Comparison of ENCODE assay signal across 8 mouse cellular contexts in genomic region chr13:33934743-33935142, GRCm38 (mm10). TPM values are rescaled to one million over a fixed set of nuclear protein-coding genes. Genes with fewer than 3 reads are reported as not detected.
DNase-seq lines count a peak whose midpoint lies in the region; ATAC-seq and TF ChIP-seq lines count a peak whose summit lies in the region.

No protein-coding gene starts in this region.

- H3K9ac ChIP-seq in forebrain, embryonic 16.5 days (replicated peaks; ENCODE audit: low read depth, low read length), result no peak overlapping the region
- H3K9ac ChIP-seq in ES-Bruce4 (ENCODE audit: low read depth, poor library complexity, severe bottlenecking), result peak overlapping the region; percentile 80
- no peak overlapping the region for H3K9ac ChIP-seq in forebrain, embryonic 15.5 days (replicated peaks)
- no peak overlapping the region for H3K9ac ChIP-seq in liver, embryonic 12.5 days

- peaks cover 14% of the 10 kb centered on the region for H3K4me1 ChIP-seq in forebrain, embryonic 10.5 days
- H3K4me1 ChIP-seq in forebrain, embryonic 16.5 days (replicated peaks; ENCODE audit: control insufficient read depth, insufficient read depth, low read length), result peaks cover 5% of the 10 kb centered on the region
- H3K4me1 ChIP-seq in ES-Bruce4 (ENCODE audit: control insufficient read depth, insufficient read depth, low read length), result peaks cover 2% of the 10 kb centered on the region
- peaks cover 10% of the 10 kb centered on the region for H3K4me1 ChIP-seq in forebrain, embryonic 15.5 days
- peaks cover 11% of the 10 kb centered on the region for H3K4me1 ChIP-seq in liver, embryonic 12.5 days

- H3K9me3 ChIP-seq in forebrain, embryonic 10.5 days, result no peaks in the 10 kb centered on the region
- no peaks in the 10 kb centered on the region for H3K9me3 ChIP-seq in forebrain, embryonic 16.5 days (ENCODE audit: control insufficient read depth, low read length)
- H3K9me3 ChIP-seq in ES-Bruce4 (replicated peaks; ENCODE audit: control insufficient read depth, insufficient read depth, low read length, poor library complexity, severe bottlenecking), result peaks cover 13% of the 10 kb centered on the region
- no peaks in the 10 kb centered on the region for H3K9me3 ChIP-seq in forebrain, embryonic 15.5 days
- H3K9me3 ChIP-seq in liver, embryonic 12.5 days (replicated peaks), result no peaks in the 10 kb centered on the region

- DNase-seq in forebrain, embryonic 10.5 days (ENCODE audit: extremely low spot score, low spot score), result no peak
- DNase-seq in right cerebral cortex, postnatal 36 days (ENCODE audit: low spot score in 2 of 2), result no peak
- no peak for DNase-seq in kidney, adult 11 months
- no peak for DNase-seq in embryo, embryonic 11 days

- no peak for TF ChIP-seq CTCF in ES-Bruce4 (IDR thresholded peaks at IDR 0.05; ENCODE audit: low read depth, low read length)

- no peak for TF ChIP-seq POLR2A in ES-Bruce4 (IDR thresholded peaks at IDR 0.05; ENCODE audit: insufficient read depth, low read length)

- no peak overlapping the region for H3K27ac ChIP-seq in forebrain, embryonic 10.5 days
- H3K27ac ChIP-seq in forebrain, embryonic 16.5 days (ENCODE audit: low read length), result no peak overlapping the region
- no peak overlapping the region for H3K27ac ChIP-seq in ES-Bruce4 (ENCODE audit: insufficient read depth, low read length)
- no peak overlapping the region for H3K27ac ChIP-seq in forebrain, embryonic 15.5 days (replicated peaks)
- no peak overlapping the region for H3K27ac ChIP-seq in liver, embryonic 12.5 days

- TF ChIP-seq EP300 in ES-Bruce4 (IDR thresholded peaks at IDR 0.05; ENCODE audit: insufficient read depth, low read depth, low read length), result no peak

- ATAC-seq in forebrain, embryonic 16.5 days, result no peak
- ATAC-seq in forebrain, embryonic 15.5 days (replicated peaks), result no peak
- ATAC-seq in liver, embryonic 12.5 days, result no peak

- H3K27me3 ChIP-seq in forebrain, embryonic 10.5 days (ENCODE audit: poor library complexity, severe bottlenecking), result peaks cover 13% of the 10 kb centered on the region; the same call in 1 of the 2 replicates
- no peaks in the 10 kb centered on the region for H3K27me3 ChIP-seq in forebrain, embryonic 16.5 days (replicated peaks; ENCODE audit: control insufficient read depth, insufficient read depth, low read length)
- no peaks in the 10 kb centered on the region for H3K27me3 ChIP-seq in ES-Bruce4 (ENCODE audit: control insufficient read depth, insufficient read depth, low read length, poor library complexity, severe bottlenecking)
- H3K27me3 ChIP-seq in forebrain, embryonic 15.5 days, result no peaks in the 10 kb centered on the region
- H3K27me3 ChIP-seq in liver, embryonic 12.5 days (replicated peaks), result peaks cover 6% of the 10 kb centered on the region

- H3K4me2 ChIP-seq in forebrain, embryonic 16.5 days (ENCODE audit: low read length), result no peak overlapping the region
- 0 out of 2 replicates have a peak overlapping the region, but pooled peaks have one; percentile 91 for H3K4me2 ChIP-seq in forebrain, embryonic 15.5 days (replicated peaks)
- H3K4me2 ChIP-seq in liver, embryonic 12.5 days, result peak overlapping the region; percentile 82; the same call in 1 of the 2 replicates

- H3K4me3 ChIP-seq in forebrain, embryonic 10.5 days, result peak overlapping the region; percentile 72; the same call in 1 of the 2 replicates
- H3K4me3 ChIP-seq in forebrain, embryonic 16.5 days (replicated peaks; ENCODE audit: low read length), result no peak overlapping the region
- no peak overlapping the region for H3K4me3 ChIP-seq in ES-Bruce4 (ENCODE audit: low read depth, low read length)
- H3K4me3 ChIP-seq in forebrain, embryonic 15.5 days, result no peak overlapping the region; the same call in 1 of the 2 replicates
- H3K4me3 ChIP-seq in liver, embryonic 12.5 days, result no peak overlapping the region

- WGBS in forebrain, embryonic 10.5 days, result 83% methylated on average over 6 of the region's 6 CpGs
- 75% methylated on average over 6 of the region's 6 CpGs for WGBS in forebrain, embryonic 16.5 days
- WGBS in forebrain, embryonic 15.5 days, result 81% methylated on average over 6 of the region's 6 CpGs
- WGBS in liver, embryonic 12.5 days (ENCODE audit: insufficient replicate concordance), result 52% methylated on average over 6 of the region's 6 CpGs

- H3K36me3 ChIP-seq in forebrain, embryonic 10.5 days (replicated peaks), result no peaks in the 10 kb centered on the region
- H3K36me3 ChIP-seq in forebrain, embryonic 16.5 days (ENCODE audit: control insufficient read depth, insufficient read depth), result no peaks in the 10 kb centered on the region
- H3K36me3 ChIP-seq in ES-Bruce4 (ENCODE audit: control insufficient read depth, insufficient read depth, low read length, poor library complexity, severe bottlenecking), result peaks cover 5% of the 10 kb centered on the region
- H3K36me3 ChIP-seq in forebrain, embryonic 15.5 days, result no peaks in the 10 kb centered on the region
- no peaks in the 10 kb centered on the region for H3K36me3 ChIP-seq in liver, embryonic 12.5 days

RNA-seq across cellular contexts. Expression of gene Serpinb6c, which starts 29.2 kb away (rescaled TPM):
- not detected in 2 replicates for polyA plus RNA-seq in forebrain, embryonic 10.5 days (2016; fragmentation: Nextera tagmentation; extraction: Ambion mirVana)
- 0.15 and 0.36 TPM in 2 replicates for polyA plus RNA-seq in forebrain, embryonic 16.5 days (2015; fragmentation: Nextera tagmentation; extraction: Ambion mirVana)
- polyA plus RNA-seq in ES-Bruce4 (2011; ENCODE audit: insufficient read depth, insufficient read length, low read depth, missing spikeins), result 9.5 and 12.4 TPM in 2 replicates
- 0.17 and 0.37 TPM in 2 replicates for polyA plus RNA-seq in forebrain, embryonic 15.5 days (2015; fragmentation: Nextera tagmentation; extraction: Ambion mirVana)
- polyA plus RNA-seq in liver, embryonic 12.5 days (2016; fragmentation: Nextera tagmentation; extraction: Ambion mirVana), result not detected in 2 replicates

RNA-seq across cellular contexts. Expression of gene Nqo2, which starts 29.7 kb away (rescaled TPM):
- polyA plus RNA-seq in forebrain, embryonic 10.5 days (2016; fragmentation: Nextera tagmentation; extraction: Ambion mirVana), result 21.8 and 24.7 TPM in 2 replicates
- polyA plus RNA-seq in forebrain, embryonic 16.5 days (2015; fragmentation: Nextera tagmentation; extraction: Ambion mirVana), result 6.7 and 7.0 TPM in 2 replicates
- 16.3 and 20.9 TPM in 2 replicates for polyA plus RNA-seq in ES-Bruce4 (2011; ENCODE audit: insufficient read depth, insufficient read length, low read depth, missing spikeins)
- 5.0 and 6.7 TPM in 2 replicates for polyA plus RNA-seq in forebrain, embryonic 15.5 days (2015; fragmentation: Nextera tagmentation; extraction: Ambion mirVana)
- polyA plus RNA-seq in liver, embryonic 12.5 days (2016; fragmentation: Nextera tagmentation; extraction: Ambion mirVana), result 24.5 and 25.8 TPM in 2 replicates
